Mouse (Mus musculus) E14TG2a.4 (cell line): Measurements from ENCODE around the gene Sod3.

Source experiments
- CTCF ChIP-seq: conservative IDR thresholded peaks from 2 replicates; pipeline ENCODE4 v1.5.1; 2014; ENCODE audit warnings: low read length
- POU5F1 ChIP-seq: IDR thresholded peaks from 2 replicates; pipeline ENCODE4 v1.6.1; 2014; ENCODE audit warnings: low read length, borderline replicate concordance

DNA sequence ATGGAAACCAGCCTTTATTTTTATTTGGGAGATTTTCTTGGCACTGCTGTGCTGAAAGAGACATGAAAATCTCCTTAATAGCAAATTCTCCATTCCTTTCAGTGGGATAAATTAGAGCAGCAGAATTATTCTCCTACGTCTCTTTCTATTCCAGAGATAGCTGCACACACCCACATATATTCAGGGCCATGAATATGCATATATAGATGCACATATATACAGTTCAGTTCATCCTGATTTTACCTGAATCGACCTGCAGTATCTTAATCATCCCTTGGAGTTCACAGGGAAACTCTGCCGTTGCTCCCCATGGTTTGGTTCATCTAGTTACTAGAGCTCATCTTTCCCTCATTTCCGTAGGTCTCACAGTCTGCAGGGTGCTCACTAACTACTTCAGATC, 30.2 kb downstream of the Sod3 start:
- no peak for TF ChIP-seq CTCF
- TF ChIP-seq POU5F1, result no peak
